Mouse (Mus musculus) 3T3-L1 (cell line): ENCODE measurements at regions not wholly inside any gene's neighbourhood (a gene's known extent, or its start where the extent isn't known, plus 50 kb on each side); places are given as distances from the start of the nearest gene placed in this dataset.

ENCODE experiments used
- DNase-seq: peaks from one replicate; pipeline ENCODE4 v3.0.0-alpha.2; 2015; ENCODE audit warnings: low read depth, low spot score

GRCm38 (mm10) chr8:82702044-82702443 is 71.9 kb downstream of the Zfp330 start:
- no peak for DNase-seq

- DNase-seq: no peak
Observed at GRCm38 (mm10) chr8:82700471-82700870, 73.5 kb downstream of the Zfp330 start.

- no peak for DNase-seq
Observed at GRCm38 (mm10) chr8:82699221-82699620, 74.7 kb downstream of the Zfp330 start.

- DNase-seq: no peak
Observed at GRCm38 (mm10) chr8:82698071-82698470, 75.9 kb downstream of the Zfp330 start.

GRCm38 (mm10) chr8:82693086-82693485 is 80.9 kb downstream of the Zfp330 start:
- peak; percentile 46 for DNase-seq

GRCm38 (mm10) chr8:82689322-82689721 is 84.6 kb downstream of the Zfp330 start:
- peak; percentile 85 for DNase-seq

GRCm38 (mm10) chr8:82685966-82686365 is 88.0 kb downstream of the Zfp330 start:
- peak; percentile 22 for DNase-seq

- peak; percentile 33 for DNase-seq
Observed at GRCm38 (mm10) chr8:82678793-82679192, 95.2 kb downstream of the Zfp330 start.

- DNase-seq: peak; percentile 45
Observed at GRCm38 (mm10) chr8:82677781-82678180, 96.2 kb downstream of the Zfp330 start.

GRCm38 (mm10) chr8:82669241-82669640 is 104.7 kb downstream of the Zfp330 start:
- DNase-seq: no peak

- no peak for DNase-seq
Observed at GRCm38 (mm10) chr8:82665131-82665530, 108.8 kb downstream of the Zfp330 start.

GRCm38 (mm10) chr8:82640502-82640901 is 133.5 kb downstream of the Zfp330 start:
- DNase-seq: peak; percentile 69

- peak; percentile 75 for DNase-seq
Observed at GRCm38 (mm10) chr8:82630486-82630885, 143.5 kb downstream of the Zfp330 start.

GRCm38 (mm10) chr8:82623791-82624431 is 150.0 kb downstream of the Zfp330 start:
- DNase-seq: no peak

GRCm38 (mm10) chr8:82618668-82619067 is 155.3 kb downstream of the Zfp330 start:
- no peak for DNase-seq

- peak; percentile 38 for DNase-seq
Observed at GRCm38 (mm10) chr8:82601556-82601955, 172.4 kb downstream of the Zfp330 start.

- no peak for DNase-seq
Observed at GRCm38 (mm10) chr8:82573434-82573833, 170.4 kb upstream of the Il15 start.

- peak; percentile 90 for DNase-seq
Observed at GRCm38 (mm10) chr8:82538121-82538520, 135.1 kb upstream of the Il15 start.

GRCm38 (mm10) chr8:82529153-82529552 is 126.1 kb upstream of the Il15 start:
- no peak for DNase-seq

- no peak for DNase-seq
Observed at GRCm38 (mm10) chr8:82523866-82524265, 120.8 kb upstream of the Il15 start.

- no peak for DNase-seq
Observed at GRCm38 (mm10) chr8:82498496-82498895, 95.5 kb upstream of the Il15 start.

GRCm38 (mm10) chr8:82477856-82478255 is 74.8 kb upstream of the Il15 start:
- DNase-seq: peak; percentile 73

- DNase-seq: peak; percentile 5
Observed at GRCm38 (mm10) chr8:82477426-82477769, 74.4 kb upstream of the Il15 start.
